Mouse (Mus musculus): ENCODE data around the gene Adprm.

DNA sequence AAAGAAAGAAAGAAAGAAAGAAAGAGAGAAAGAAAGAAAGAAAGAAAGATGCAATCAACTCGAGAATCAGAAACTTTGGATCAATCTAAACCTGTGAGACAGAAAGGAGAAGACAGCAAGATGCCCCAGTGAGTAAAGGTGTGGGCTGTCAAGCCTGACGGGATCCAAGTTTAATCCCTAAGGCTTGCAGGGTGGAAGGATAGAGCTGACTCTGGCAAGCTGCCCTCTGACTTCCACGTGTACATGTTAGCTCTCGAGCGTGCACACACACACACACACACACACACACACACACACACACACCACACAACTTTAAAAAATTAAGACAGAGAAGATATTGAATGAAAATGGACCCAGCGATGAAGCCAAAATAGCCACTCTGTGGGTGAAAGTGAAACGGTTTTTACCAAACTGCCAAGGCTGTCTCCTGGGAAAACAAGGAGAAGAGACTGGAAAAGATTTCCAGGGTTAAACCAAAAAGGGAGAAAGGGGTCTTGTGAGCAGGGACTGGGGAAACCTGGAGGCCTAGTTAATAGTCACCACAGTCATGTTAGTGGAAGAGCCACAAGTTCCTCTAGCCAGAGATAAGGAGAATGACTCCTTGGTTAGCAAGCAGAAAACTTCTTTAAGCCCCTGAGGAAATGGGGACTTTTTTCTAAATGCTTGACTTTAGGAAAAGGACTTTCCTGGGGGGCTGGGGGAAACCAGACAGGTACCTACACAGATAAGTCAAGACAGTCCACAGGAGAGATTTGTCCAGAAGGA is 32.5 kb downstream of the Adprm start:
- TF ChIP-seq E2F4 (IDR thresholded peaks at IDR 0.05; ENCODE audit: insufficient read depth) (no peak), POLR2A (IDR thresholded peaks at IDR 0.05; ENCODE audit: insufficient read length, low read depth) (no peak), POLR2AphosphoS2 (IDR thresholded peaks at IDR 0.05; ENCODE audit: insufficient read length, low read depth) (no peak), CEBPB (IDR thresholded peaks at IDR 0.05; ENCODE audit: insufficient read depth, poor library complexity, severe bottlenecking) (no peak), TCF12 (IDR thresholded peaks at IDR 0.05; ENCODE audit: insufficient read depth, poor library complexity, severe bottlenecking) (no peak), MAX (IDR thresholded peaks at IDR 0.05; ENCODE audit: low read depth) (no peak), SRF (IDR thresholded peaks at IDR 0.05; ENCODE audit: control insufficient read depth, insufficient read length, low read depth) (no peak), MYOG (IDR thresholded peaks at IDR 0.05; ENCODE audit: control insufficient read depth in 1 of 3, insufficient read depth in 1 of 3, insufficient read length in 2 of 3, low read depth in 2 of 3) (no peak), USF1 (IDR thresholded peaks at IDR 0.05; ENCODE audit: low read depth) (no peak), REST (IDR thresholded peaks at IDR 0.05; ENCODE audit: insufficient read depth, insufficient read length) (no peak), MYOD1 (IDR thresholded peaks at IDR 0.05; ENCODE audit: control insufficient read depth in 1 of 3, insufficient read length in 2 of 3, low read depth in 2 of 3) (no peak)

Data from myocyte (in vitro differentiated cells).